Mouse (Mus musculus): ENCODE measurements around the gene Mindy4.

DNA sequence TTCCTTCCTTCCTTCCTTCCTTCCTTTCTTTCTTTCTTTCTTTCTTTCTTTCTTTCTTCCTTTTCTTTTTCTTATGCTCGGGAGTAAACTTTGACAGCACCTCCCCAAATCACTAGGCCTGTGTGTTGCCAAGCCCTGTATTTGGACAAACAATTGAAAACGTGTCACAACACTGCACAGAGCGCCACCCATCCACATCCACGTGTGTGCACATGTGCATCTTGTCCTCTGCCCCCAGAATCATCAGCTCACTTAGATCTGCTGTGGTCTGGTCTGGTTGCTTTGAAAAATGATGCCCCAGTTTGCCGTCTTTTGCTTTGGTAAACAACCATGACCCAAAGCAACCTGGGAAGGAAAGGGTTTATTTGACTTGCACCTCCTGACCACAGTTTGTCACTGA is 27.3 kb upstream of the Mindy4 start:
- TF ChIP-seq MAFK (IDR thresholded peaks at IDR 0.05; ENCODE audit: borderline replicate concordance, low read depth, low read length), result no peak
- TF ChIP-seq MXI1 (IDR thresholded peaks at IDR 0.05; ENCODE audit: low read depth, low read length), result no peak
- TF ChIP-seq EP300 (IDR thresholded peaks at IDR 0.05; ENCODE audit: low read depth in 1 of 2, low read length in 2 of 2), result no peak
- TF ChIP-seq POLR2A (IDR thresholded peaks at IDR 0.05; ENCODE audit: control insufficient read depth in 1 of 2, insufficient read depth in 1 of 2, low read depth in 1 of 2, low read length in 2 of 2, poor library complexity in 1 of 2), result no peak
- no peak for TF ChIP-seq ZKSCAN1 (IDR thresholded peaks at IDR 0.05; ENCODE audit: low read depth, low read length)
- no peak for TF ChIP-seq CTCF (IDR thresholded peaks at IDR 0.05 in 2 of 3, conservative IDR thresholded peaks at IDR 0.05 in 1 of 3; ENCODE audit: control insufficient read depth in 1 of 3, insufficient read depth in 1 of 3, low read depth in 2 of 3, low read length in 3 of 3, poor library complexity in 1 of 3, severe bottlenecking in 1 of 3)

All from MEL (cell line).